Mouse (Mus musculus) liver (tissue): ENCODE measurements around the gene Wfdc8.
"Not testable (repeated sequence)": the region's sequence is repeated elsewhere in the genome, so short reads cannot be mapped to it uniquely, and the experiment has no call there.

Source experiments
- DNase-seq: peaks from one replicate; pipeline ENCODE4 v3.0.0-alpha.2; 2020; ENCODE audit warnings: mixed read lengths

The Wfdc8 gene

GRCm38 (mm10) chr2:164613471-164613870, at the start of gene Wfdc8, which contains the start of gene Wfdc6b:
TSS of gene Wfdc8 (minus strand) at chr2:164613626.
TSS of gene Wfdc6b (plus strand) at chr2:164613522.
- not testable (repeated sequence) for DNase-seq

DNA sequence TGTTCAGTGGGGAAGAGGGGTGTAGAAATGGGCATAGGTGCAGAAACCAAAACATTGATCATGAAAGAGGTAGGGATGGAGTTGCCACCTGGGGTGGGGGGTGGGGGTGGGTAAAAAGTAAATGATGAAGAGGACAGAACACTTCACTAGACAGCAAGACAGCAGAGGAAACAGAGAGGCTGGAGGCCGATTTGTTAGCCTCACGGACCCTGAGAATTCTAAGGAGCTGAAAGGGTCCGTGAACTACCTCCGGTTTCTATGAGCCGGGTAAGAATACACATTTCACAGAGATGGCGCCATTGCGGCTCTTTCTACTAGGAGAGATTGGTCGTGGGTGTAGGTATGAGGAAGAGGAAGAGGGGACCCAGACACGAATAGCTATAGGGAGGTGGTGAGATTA, 43.1 kb upstream of the Wfdc8 start, which contains the start of gene Wfdc9:
Gene Wfdc9 (minus strand): TSS at position 101 of the 400 bp plus-strand sequence.
- no peak for DNase-seq

GRCm38 (mm10) chr2:164655858-164656257, 42.4 kb upstream of the Wfdc8 start, which contains the start of gene Wfdc10:
TSS of gene Wfdc10 (plus strand) at chr2:164656046.
- peak; percentile 29 for DNase-seq

GRCm38 (mm10) chr2:164641881-164642673, 28.7 kb upstream of the Wfdc8 start:
- no peak for DNase-seq

GRCm38 (mm10) chr2:164641129-164641528, 27.7 kb upstream of the Wfdc8 start:
- DNase-seq: no peak

GRCm38 (mm10) chr2:164638696-164639095, 25.3 kb upstream of the Wfdc8 start, which contains the start of gene Wfdc16:
TSS of gene Wfdc16 (minus strand) at chr2:164638796.
- DNase-seq: no peak

DNA sequence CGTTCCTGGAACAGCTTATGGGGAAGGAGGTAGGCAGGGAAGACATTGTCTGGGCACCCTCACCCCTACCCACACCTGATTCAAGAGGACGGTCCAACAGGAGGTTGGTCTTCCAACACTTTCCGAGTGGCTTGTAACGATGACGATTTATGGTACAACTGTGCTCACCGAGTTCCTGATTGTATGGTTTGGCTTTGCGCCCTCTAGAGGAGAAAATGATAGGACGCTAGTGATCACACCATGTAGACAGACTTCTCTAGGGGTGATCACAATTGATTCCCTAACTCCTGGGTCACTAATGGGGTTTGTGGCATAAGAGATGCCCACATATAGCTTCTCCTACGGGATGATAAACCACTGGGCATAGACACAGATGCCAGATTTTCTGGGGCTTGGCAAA, 21.8 kb upstream of the Wfdc8 start:
- no peak for DNase-seq

DNA sequence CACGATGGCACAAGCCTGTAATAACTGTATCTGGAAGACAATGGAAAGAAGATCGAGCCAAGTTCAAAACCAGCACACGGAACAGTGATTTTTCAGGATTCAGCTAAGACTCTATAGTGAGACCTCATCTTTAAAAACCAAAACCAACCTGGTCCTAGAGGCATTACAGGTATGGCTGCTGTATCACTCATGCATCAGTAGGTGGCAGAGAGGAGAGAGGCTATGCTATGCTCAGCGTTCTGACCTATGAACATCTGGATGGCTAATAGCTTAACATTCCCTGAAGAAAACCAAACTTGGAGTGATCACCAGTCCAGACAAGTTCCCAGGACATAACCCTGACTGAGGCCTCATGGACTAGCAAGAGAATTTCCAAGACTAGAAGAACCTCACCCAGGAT, 8.3 kb upstream of the Wfdc8 start:
- DNase-seq: no peak

GRCm38 (mm10) chr2:164619050-164619449, 5.6 kb upstream of the Wfdc8 start:
- no peak for DNase-seq

DNA sequence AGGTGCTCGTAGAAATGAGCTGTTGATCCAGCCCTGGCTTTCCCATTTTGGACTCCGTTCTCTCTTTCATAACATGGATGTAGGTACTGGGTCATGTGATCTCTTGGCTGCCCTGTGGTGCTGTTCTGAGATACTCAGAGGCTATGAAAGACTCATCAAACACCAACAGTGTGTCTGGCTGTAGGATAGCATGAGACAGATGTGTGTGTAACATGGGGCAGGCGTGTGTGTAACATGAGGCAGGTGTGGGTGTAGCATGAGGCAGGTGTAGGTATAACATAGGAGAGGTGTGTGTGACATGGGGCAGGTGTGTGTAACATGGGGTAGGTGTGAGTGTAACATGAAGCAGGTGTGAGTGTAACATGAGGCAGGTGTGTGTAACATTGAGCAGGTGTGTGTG, 2.0 kb upstream of the Wfdc8 start:
- no peak for DNase-seq

- DNase-seq: no peak
Measured at GRCm38 (mm10) chr2:164608781-164609180, 4.6 kb downstream of the Wfdc8 start.

DNA sequence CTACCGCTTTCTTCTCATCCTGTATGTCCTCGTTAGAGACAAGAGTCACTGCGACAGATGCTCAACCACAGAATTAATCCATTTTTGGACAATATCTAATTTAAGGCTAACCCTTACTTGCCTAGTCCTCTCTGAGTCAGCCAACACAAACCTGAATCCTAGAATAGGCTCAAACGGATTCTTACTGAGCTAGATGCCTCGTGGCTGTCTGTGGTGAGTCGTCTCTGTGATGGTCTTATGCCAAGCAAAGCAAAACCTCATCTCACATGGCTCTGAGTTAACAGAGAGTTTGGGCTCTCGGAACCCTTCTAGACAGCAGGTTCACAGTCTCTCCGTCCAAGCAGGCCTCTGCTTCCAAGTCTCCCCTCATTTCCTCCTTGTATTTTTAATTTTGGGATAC, 9.0 kb downstream of the Wfdc8 start:
- DNase-seq: no peak

DNA sequence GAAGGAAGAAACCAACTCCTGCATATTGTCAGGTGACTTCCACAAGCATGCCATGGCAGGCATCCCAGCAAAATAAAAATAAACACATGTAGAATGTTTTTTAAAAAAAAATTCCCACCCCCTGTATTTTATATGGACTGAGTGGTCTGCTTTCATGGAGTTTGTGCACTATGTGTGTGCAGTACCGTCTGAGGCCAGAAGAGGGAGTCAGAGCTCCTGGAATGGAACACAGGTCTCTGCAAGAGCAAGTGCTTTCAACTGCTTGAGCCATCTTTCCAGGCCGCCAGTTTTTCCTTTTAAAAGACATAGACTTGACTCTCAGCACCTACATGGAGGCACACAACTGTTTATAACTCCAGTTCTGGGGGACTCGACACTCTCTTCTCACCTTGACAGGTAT, 9.9 kb downstream of the Wfdc8 start:
- no peak for DNase-seq

- no peak for DNase-seq
Measured at GRCm38 (mm10) chr2:164600179-164600578, 13.2 kb downstream of the Wfdc8 start.

GRCm38 (mm10) chr2:164593494-164593893, 19.9 kb downstream of the Wfdc8 start, which contains the start of gene Eppin:
TSS of gene Eppin (minus strand) at chr2:164593594.
- DNase-seq: no peak

- DNase-seq: no peak
Measured at GRCm38 (mm10) chr2:164592014-164592413, 21.4 kb downstream of the Wfdc8 start.

DNA sequence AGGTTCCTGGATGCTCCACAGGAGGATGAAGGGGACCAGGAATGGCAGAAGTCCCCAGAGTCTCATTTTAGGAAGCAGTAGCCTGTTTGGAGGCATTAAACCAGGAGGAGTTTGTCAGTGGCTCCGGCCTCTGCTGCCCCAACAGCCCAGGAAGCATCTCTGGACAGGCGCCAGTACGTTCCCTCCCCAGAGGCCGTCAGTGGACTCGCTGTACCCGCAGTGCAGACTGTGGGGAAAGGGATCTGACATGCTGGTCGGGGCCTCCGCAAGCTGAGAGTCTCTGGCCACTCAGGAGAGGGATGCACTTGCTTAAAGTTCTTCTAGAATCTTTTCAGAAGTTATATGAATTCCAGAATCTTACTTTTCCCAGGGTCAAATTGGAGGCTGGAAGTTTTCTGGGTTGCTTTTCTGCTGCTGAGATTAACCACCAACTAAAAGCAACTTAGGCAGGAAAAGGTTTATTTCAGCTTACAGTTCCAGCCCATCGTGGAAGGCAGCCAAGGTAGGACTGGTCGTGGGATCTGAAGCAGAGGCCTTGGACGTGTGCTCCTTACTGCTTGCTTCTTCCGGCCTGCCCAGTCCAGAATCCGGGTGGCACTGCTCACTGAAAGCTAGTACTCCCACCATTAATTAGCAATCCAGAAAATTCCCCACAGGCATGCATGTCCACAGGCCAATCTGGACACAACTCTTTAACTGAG, 28.3 kb downstream of the Wfdc8 start, which contains the start of gene Wfdc6a:
Gene Wfdc6a (minus strand): TSS at position 423 of the 701 bp plus-strand sequence.
- not testable (repeated sequence) for DNase-seq

DNA sequence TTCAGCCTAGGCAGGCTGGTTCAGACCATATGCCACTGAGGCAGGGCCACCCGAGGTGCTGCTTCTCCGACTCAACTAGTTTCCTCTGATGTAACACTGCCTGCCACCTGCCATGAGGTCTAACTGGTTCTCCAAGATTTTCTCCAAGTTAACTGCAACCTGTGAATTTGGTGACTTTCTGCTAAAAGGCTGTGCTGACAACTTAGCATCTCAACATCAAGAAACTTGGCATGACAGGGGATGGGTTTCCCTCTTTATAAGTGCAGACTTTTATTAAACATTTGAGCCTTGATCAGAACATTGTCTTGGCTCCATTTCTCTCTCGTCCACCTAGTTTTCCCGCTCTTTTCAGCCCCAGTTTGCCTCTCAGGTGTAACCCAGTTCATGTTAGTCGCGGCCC, 40.1 kb downstream of the Wfdc8 start, which contains the start of gene Spint3:
Gene Spint3 (minus strand): TSS at position 101 of the 400 bp plus-strand sequence.
- not testable (repeated sequence) for DNase-seq

GRCm38 (mm10) chr2:164567460-164567859, 46.0 kb downstream of the Wfdc8 start:
- DNase-seq: no peak

DNA sequence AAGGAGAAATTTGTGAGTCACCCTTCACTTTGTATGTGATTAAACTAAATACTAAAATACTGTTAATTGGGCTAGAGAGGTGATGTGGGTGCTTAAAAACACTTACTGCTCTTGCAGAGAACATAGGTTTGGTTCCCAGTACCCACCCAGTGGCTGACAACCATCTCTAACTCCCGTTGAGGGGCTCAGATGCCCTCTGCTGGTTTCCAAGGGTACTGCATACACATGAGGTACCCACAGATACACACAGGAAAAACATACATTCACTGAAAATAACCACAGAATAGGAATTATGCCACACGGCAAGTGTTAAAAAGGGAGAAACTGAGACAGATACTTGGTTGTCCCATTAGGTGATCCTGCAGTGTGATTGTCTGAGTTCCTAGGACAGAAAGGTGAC, 46.4 kb downstream of the Wfdc8 start:
- DNase-seq: no peak

DNA sequence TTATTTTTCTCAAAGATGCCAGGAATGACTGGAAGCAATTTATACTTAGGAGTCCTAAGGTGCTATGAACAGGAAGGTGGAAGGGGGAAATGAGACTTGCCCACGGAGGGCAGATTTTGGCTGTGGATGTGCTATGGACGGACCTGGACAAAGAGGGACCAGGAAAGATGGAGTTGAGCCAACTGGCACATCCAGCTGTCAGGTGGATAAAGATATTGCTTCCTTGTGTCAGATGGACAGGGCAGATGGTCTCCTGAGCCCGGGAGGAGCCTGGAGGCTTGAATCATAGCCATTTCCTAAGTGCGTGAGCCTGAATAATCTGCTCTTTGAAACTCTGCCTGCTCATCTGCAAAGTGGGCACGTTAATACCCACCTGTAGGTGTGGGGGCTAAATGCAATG, 49.1 kb downstream of the Wfdc8 start:
- DNase-seq: no peak

DNA sequence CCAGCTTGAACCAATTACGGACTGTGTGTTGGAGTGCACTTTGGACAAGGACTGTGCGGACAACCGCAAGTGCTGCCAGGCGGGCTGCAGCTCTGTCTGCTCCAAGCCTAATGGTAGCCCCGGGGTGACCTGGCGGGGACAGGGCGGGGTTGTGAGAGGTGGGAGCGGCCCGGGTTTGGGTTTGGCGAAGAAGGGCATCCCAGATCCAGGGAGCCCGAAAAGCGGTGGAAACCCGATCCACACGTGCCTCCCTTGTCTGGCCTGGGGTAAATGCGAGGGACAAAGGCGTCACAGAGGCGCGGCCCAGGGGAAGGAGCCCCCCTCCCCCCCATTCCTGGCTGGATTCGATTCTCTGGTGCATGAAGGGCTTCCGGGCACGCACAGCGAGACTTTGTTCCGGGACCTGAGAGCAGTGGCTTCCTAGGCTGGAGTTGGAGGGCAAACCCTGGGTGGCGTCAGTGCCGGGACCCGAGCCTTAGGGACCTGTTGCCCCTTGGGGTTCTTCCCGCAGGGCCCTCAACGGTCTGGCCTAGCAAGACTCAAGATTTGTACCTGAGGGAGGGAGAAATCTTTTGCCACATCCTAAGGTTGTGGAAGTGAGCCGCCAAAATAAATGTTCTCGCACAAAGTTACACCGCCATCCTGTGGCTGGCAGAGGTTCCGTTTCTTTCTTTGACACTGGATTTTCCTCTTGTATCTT, 49.9 kb downstream of the Wfdc8 start:
- peak; percentile 12 for DNase-seq
